Mouse (Mus musculus) cortical plate, adult 2 months (tissue): ENCODE measurements around the gene Prtg.

Experiments
- CTCF ChIP-seq: fragments of 200-500 bp; IDR thresholded peaks from 2 replicates; pipeline ENCODE4 v1.5.1; 2011; ENCODE audit warnings: mild to moderate bottlenecking, control low read depth, low read length; ENCODE audit not compliant: insufficient read depth; ENCODE audit errors: extremely low read depth
- POLR2A ChIP-seq: fragments of 200-500 bp; IDR thresholded peaks from 2 replicates; pipeline ENCODE4 v1.6.1; 2011; ENCODE audit warnings: mild to moderate bottlenecking, low read length, control low read depth; ENCODE audit not compliant: insufficient read depth; ENCODE audit errors: extremely low read depth

GRCm38 (mm10) chr9:72766789-72767349 is 39.8 kb upstream of the Prtg start:
- TF ChIP-seq CTCF (peak; percentile 87), POLR2A (no peak)
